Mouse (Mus musculus) erythroblast, embryonic 14.5 days (primary cell): Measurements from ENCODE around the gene Pspn. TPM values are rescaled to one million over a fixed set of nuclear protein-coding genes. Genes with fewer than 3 reads are reported as not detected.

Source experiments
- H3K27me3 ChIP-seq: 2 replicates; pipeline ENCODE4 v1.6.1; 2012; ENCODE audit warnings: inconsistent platforms; ENCODE audit not compliant: control insufficient read depth
- H3K36me3 ChIP-seq: 2 replicates; pipeline ENCODE4 v1.6.1; 2012; ENCODE audit warnings: mild to moderate bottlenecking, inconsistent platforms; ENCODE audit not compliant: control insufficient read depth
- H3K4me1 ChIP-seq: 2 replicates; pipeline ENCODE4 v1.6.1; 2012; ENCODE audit warnings: inconsistent platforms; ENCODE audit not compliant: control insufficient read depth
- H3K4me3 ChIP-seq: replicated peaks from 2 replicates; pipeline ENCODE3; 2012; ENCODE audit warnings: moderate library complexity, mild to moderate bottlenecking, inconsistent platforms
- H3K9me3 ChIP-seq: 2 replicates; pipeline ENCODE4 v1.6.1; 2012; ENCODE audit warnings: low read length, inconsistent platforms, mixed read lengths; ENCODE audit not compliant: control insufficient read depth
- GATA1 ChIP-seq: IDR thresholded peaks from 2 replicates; pipeline ENCODE4 v1.6.1; 2012; ENCODE audit warnings: low read length, inconsistent platforms, mixed read lengths
- TAL1 ChIP-seq: IDR thresholded peaks from 3 replicates; pipeline ENCODE4 v1.6.1; 2012; ENCODE audit warnings: low read length, inconsistent platforms, mixed read lengths
- polyA plus RNA-seq: library from polyadenylated mRNA; stranded (reverse); fragments of >175 nt; gene quantifications from 2 replicates; pipeline ENCODE4 v1.2.3, GENCODE M21; 2012

The Pspn gene
- polyA plus RNA-seq, 1 experiment = not detected

- Histone ChIP-seq H3K27me3 (peaks cover 27% of the 10 kb centered on the region), H3K4me3 (no peak overlapping the region)
Measured at GRCm38 (mm10) chr17:56957763-56958429, 41.9 kb downstream of the Pspn start.

GRCm38 (mm10) chr17:56954871-56955270, 44.9 kb downstream of the Pspn start:
- Histone ChIP-seq H3K4me3 (no peak overlapping the region), H3K4me1 (peaks cover 19% of the 10 kb centered on the region), H3K9me3 (peaks cover 2% of the 10 kb centered on the region; the same call in 1 of the 2 replicates), H3K27me3 (peaks cover 30% of the 10 kb centered on the region), H3K36me3 (no peaks in the 10 kb centered on the region)
- TF ChIP-seq TAL1 = no peak
- no peak for TF ChIP-seq GATA1

More at GRCm38 (mm10) chr17:56957763-56958429, 41.9 kb downstream of the Pspn start:
- H3K9me3 ChIP-seq = peaks cover 4% of the 10 kb centered on the region; the same call in 1 of the 2 replicates
- no peak for TF ChIP-seq TAL1
- no peak for TF ChIP-seq GATA1
- H3K4me1 ChIP-seq = peaks cover 19% of the 10 kb centered on the region
- no peaks in the 10 kb centered on the region for H3K36me3 ChIP-seq

GRCm38 (mm10) chr17:56952639-56953038, 47.2 kb downstream of the Pspn start:
- Histone ChIP-seq H3K4me3 (no peak overlapping the region), H3K27me3 (peaks cover 27% of the 10 kb centered on the region), H3K9me3 (no peaks in the 10 kb centered on the region), H3K4me1 (peaks cover 6% of the 10 kb centered on the region), H3K36me3 (no peaks in the 10 kb centered on the region)
- TF ChIP-seq GATA1 (no peak), TAL1 (no peak)

- no peak for TF ChIP-seq TAL1
- TF ChIP-seq GATA1 = no peak
- 0 out of 2 replicates have a peak, but pooled peaks cover 2% of the 10 kb centered on the region for H3K9me3 ChIP-seq
- no peak overlapping the region for H3K4me3 ChIP-seq
- no peaks in the 10 kb centered on the region for H3K4me1 ChIP-seq
- H3K27me3 ChIP-seq = peaks cover 33% of the 10 kb centered on the region
- H3K36me3 ChIP-seq = no peaks in the 10 kb centered on the region
Measured at GRCm38 (mm10) chr17:56950915-56951314, 48.9 kb downstream of the Pspn start.

Other genes starting within 250 kb of the Pspn start
- gene Nrtn, start 242.5 kb downstream of the Pspn start, polyA plus RNA-seq = 1.4 and 2.2 TPM in 2 replicates
- gene Dus3l, start 235.3 kb downstream of the Pspn start, polyA plus RNA-seq = 2.7 and 3.2 TPM in 2 replicates
- gene Prr22, start 229.8 kb downstream of the Pspn start, polyA plus RNA-seq = 0.66 and 0.78 TPM in 2 replicates
- 26.9 and 29.2 TPM in 2 replicates for gene Rfx2, start 169.0 kb downstream of the Pspn start, polyA plus RNA-seq
- gene Acsbg2, start 125.6 kb downstream of the Pspn start, polyA plus RNA-seq = not detected in 2 replicates
- not detected in 2 replicates for gene 1700061G19Rik, start 124.5 kb downstream of the Pspn start, polyA plus RNA-seq
- gene Mllt1, start 64.6 kb downstream of the Pspn start, polyA plus RNA-seq = 5.1 and 5.8 TPM in 2 replicates
- gene Acer1, start 17.9 kb downstream of the Pspn start, polyA plus RNA-seq = 0.01 TPM in 1 of 2 replicates, not detected in the other
- 12.3 and 14.6 TPM in 2 replicates for gene Clpp, start 9.7 kb downstream of the Pspn start, polyA plus RNA-seq
- 2.1 and 2.9 TPM in 2 replicates for gene Alkbh7, start 2.7 kb downstream of the Pspn start, polyA plus RNA-seq
- 31.9 and 32.9 TPM in 2 replicates for gene Gtf2f1, start 11.3 kb upstream of the Pspn start, polyA plus RNA-seq
- gene Gm17949, start 11.5 kb upstream of the Pspn start, polyA plus RNA-seq = not detected in 2 replicates
- 31.3 and 33.6 TPM in 2 replicates for gene Khsrp, start 31.5 kb upstream of the Pspn start, polyA plus RNA-seq
- gene Slc25a41, start 41.6 kb upstream of the Pspn start, polyA plus RNA-seq = not detected in 2 replicates
- 0.05 TPM in 2 replicates for gene Crb3, start 59.1 kb upstream of the Pspn start, polyA plus RNA-seq
- 0.21 and 0.26 TPM in 2 replicates for gene Slc25a23, start 59.8 kb upstream of the Pspn start, polyA plus RNA-seq
- gene Dennd1c, start 78.5 kb upstream of the Pspn start, polyA plus RNA-seq = 0.03 and 0.09 TPM in 2 replicates
- gene Tubb4a, start 87.8 kb upstream of the Pspn start, polyA plus RNA-seq = not detected in 2 replicates
- gene Tnfsf9, start 105.3 kb upstream of the Pspn start, polyA plus RNA-seq = 0.04 TPM in 1 of 2 replicates, not detected in the other
- gene Cd70, start 149.8 kb upstream of the Pspn start, polyA plus RNA-seq = not detected in 2 replicates
- 0.02 TPM in 1 of 2 replicates, not detected in the other for gene Tnfsf14, start 194.2 kb upstream of the Pspn start, polyA plus RNA-seq
- 0.11 and 0.12 TPM in 2 replicates for gene C3, start 228.1 kb upstream of the Pspn start, polyA plus RNA-seq
- gene Gpr108, start 248.4 kb upstream of the Pspn start, polyA plus RNA-seq = 1.4 and 1.9 TPM in 2 replicates
- 0.04 and 0.18 TPM in 2 replicates for gene Trip10, start 249.4 kb upstream of the Pspn start, polyA plus RNA-seq